Mouse (Mus musculus) CD4-positive, CD25-positive, alpha-beta regulatory T cell, adult 2 months (primary cell): ENCODE data around the gene Slc25a38.
A peak's percentile ranks its signal among the peaks of the same experiment; 100 is the strongest.

Experiments used
- DNase-seq: peaks from one replicate; pipeline ENCODE4 v3.0.0-alpha.2; 2012; ENCODE audit warnings: low read depth, low spot score

Gene Slc25a38

DNA sequence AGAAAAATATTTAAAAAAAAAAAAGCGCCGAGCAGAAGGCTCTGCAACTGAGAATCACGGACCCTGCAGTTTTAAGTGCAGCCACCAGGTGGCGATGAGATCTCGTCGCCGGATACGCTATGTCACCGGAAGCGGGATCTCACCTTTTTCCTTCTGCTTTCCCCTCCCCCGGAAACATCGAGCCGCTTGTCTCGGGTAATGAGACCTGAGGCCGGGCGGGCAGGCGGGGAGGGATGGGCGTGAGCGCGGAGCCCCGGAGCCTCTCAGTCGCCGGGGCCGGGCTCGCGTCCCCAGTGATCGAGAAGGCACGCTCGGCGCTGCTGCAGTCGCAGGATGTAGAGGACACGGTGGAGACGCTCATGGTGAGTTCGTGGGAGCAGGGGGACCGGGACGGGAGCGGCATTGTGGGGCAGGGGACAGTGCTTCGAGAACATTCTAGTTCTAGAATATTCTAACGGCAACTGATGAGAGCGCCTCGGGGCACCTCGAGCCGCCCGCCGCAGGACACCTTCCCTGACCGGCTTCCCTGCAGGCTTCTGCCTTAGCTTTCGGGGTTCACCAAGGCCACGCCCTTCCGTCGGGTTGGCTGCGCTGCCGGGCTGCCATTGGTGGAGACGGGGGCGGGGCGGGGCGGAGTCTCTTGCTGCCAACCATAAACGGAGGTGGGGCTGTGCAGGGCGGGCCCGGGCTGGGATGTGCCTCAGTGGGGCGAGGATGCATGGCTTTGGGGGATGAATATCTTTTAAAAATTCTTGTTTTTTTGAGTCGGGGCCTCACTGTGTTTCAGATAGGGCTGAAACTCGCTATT lies at the start of gene Slc25a38:
Gene Slc25a38, plus strand, starts transcription at position 164 of the 808 bp plus-strand sequence.
- DNase-seq = peak; percentile 97

DNA sequence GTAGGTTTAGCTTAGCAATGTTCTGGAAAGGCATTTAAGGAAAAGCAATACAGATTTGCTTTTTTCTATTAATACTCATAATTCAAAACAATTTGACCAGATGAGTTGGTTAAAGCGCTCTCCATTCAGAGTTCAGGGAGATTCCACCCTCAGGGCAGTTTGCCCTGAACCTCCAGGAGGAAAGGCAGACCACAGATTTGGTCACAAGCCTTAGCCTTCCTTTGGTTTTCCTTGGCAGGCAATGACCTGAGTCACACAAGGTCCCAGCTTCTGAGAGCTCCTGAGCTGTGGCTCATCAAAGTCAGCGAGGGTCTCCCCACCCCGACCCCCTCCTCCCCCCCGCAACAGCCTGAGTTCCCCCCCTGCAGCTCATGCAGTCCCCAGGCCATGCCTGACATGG lies 45.9 kb upstream of the Slc25a38 start:
- no peak for DNase-seq

DNA sequence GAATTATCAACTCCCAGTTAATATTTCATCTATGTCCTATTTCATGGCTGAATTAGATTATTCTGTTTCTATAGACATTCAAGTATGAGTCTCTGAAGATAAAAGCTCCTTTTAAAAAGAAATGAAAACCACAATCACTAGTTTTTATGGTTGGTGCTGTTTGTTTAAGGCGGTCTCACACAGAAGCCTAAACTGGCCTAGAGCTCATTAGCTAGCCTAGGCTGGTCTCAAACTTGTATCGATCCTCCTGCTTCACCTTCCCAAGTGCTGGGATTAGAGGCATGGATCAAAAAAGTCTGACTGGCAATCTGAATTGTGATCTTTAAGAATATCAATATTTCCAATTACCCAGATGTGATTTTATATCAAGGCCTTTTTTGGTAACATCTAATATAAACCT lies 42.6 kb upstream of the Slc25a38 start:
- DNase-seq = no peak

DNA sequence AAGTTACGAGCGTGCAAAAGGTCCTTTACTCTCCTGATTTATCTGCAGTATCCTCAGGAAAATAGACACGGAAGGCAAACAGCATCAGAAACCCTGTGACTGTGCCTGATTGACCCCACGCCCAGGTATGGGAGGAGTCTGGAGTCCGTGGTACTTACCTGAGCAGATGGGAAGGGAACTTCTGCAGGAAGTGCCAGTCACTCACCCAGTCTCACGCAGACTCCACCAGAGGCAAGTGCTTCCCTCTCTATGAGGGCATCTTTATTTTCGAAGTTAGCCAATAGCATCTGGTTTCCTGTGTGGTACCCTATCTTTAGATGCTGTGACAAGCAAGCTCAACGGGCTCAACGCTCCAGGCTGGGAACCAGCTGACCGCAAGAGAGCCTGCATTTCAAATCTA lies 42.1 kb upstream of the Slc25a38 start:
- DNase-seq = peak; percentile 39

DNA sequence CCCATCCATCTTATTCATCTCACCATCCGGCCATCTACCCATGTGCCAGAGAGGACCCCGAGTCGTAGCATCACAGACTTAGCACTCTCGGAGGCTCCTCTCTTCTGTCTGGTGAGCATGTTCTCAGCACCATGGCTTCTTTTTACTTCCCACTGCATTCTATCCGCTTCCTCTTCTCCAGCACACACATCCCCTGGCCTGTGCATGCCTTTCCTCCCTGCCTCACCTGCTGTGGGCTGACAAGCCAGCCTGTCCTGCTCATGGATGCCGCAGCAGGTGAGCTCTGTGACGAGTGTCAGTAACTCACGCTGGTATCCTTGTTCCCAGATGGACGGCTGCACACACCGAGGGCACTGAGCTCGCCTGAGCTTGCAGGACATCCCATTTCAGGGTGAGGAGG lies 40.4 kb upstream of the Slc25a38 start, which contains the start of gene Cx3cr1:
Gene Cx3cr1, minus strand, starts transcription at position 101 of the 400 bp plus-strand sequence.
- no peak for DNase-seq

DNA sequence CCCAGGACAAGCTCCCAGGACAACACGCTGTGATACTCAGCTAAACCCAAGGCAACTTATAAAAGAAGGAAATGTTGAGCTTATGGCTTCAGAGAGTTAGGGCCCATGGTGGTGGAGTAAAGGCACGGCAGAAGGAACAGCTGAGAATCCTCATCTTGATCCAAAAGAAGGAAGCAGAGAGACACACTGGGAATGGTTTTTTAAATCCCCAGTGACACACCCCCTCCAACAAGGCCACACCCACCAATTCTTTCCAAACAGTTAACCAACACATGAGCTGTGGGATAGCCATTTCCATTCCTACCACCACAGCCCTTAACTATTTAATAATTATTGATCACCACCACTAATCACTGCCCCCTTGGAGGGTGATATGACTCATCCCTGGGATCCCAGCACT lies 38.9 kb upstream of the Slc25a38 start:
- DNase-seq = no peak

DNA sequence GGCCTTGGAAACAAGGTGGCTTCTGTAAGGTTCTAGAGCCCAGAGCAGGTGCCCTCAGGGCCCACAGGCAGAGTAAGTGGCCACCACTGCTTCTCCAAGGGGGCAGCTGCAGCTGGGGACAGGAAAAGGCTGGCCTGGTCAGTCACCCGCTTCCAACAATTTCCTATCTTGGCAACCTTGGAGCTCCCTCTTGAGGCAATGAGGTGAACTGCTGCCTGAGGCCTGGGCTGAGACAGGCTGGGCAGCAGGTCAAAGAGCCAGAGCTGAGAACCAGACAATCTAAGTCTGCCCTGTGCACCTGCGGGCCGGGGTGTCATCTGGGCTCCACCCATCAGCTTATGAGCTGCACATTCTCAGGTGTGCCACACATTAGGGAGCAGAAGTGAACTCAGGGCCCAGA lies 37.0 kb upstream of the Slc25a38 start:
- DNase-seq = peak; percentile 76

DNA sequence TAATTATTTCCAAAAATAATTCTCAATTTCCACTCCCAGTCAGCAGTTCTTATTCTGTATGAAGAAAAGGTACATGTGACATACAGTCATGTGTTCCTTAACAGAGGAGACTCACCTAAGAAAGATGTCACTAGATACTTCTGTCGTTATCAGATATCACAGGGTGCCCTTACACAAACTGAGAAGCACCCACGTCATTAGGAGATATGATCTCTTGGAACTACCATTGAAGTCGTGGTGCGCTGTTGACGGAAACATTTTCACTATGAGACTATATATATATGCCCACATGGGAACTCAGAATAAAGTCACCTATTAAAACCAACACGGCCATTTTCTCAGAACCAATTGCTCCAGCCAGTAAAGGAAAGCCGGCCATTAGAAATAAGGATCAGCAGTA lies 35.7 kb upstream of the Slc25a38 start:
- peak; percentile 91 for DNase-seq

DNA sequence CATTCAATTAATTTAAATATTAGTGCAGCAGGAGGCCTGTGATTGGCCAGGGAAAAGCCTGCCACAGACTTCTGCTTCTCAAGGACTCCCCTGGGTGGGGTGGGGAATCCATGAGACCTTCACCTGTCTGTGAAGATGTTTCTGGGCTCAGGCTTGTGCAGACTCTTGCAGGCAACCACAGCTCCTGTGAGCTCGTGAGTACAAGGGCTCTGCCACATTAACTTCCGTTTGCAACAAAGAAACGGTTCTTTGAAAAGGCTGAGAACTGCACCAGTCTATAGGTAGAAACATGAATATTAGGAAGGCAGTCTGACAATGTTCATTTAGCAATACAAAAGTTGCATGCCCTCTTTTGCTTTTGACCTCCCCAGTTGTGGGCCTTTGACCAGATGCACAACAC lies 31.9 kb upstream of the Slc25a38 start:
- peak; percentile 64 for DNase-seq

DNA sequence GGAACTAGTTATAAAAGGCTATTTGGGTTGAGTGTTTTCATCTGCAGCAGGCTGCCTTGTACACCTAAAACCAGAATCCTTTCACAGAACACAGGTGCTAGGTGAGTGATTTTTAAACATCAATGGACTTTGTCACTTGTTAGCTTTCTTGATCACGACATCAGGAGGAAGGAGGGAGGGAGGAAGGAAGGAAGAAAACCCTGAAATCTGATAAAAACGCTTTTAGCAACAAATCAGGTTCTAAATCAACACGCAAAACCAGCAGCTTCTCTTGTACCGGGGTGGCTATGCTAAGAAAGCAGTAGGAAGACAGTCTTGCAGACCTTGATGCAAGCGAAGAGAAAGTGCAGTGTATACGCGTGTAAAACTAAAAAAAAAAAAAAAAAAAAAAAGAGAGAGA lies 30.3 kb upstream of the Slc25a38 start:
- peak; percentile 61 for DNase-seq

DNA sequence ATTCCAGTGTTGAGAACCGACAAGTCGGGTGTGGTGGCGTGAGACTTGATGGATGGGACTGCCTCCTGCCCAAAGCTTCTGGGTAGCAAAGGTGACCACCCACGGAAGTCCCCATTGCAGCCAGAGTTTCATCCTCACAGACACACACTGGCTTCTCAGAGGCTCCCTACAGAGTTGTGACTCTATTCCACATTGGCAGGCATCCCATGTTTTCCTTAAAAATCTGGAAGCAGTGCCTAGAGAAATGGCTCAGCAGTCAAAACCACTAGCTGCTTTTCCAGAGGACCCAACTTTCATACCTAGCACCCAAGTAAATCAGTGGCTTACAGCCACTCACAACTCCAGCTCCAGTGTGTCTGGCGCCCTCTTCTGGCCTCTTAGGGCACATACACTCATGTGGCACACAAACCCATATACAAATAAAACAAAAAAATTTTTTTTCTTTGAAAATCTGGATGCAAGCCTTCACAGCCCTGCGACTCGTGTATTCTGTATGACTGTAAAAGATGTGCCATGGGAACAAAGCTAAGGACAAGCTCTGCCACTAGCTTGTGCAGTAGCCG lies 29.5 kb upstream of the Slc25a38 start:
- DNase-seq = peak; percentile 48

DNA sequence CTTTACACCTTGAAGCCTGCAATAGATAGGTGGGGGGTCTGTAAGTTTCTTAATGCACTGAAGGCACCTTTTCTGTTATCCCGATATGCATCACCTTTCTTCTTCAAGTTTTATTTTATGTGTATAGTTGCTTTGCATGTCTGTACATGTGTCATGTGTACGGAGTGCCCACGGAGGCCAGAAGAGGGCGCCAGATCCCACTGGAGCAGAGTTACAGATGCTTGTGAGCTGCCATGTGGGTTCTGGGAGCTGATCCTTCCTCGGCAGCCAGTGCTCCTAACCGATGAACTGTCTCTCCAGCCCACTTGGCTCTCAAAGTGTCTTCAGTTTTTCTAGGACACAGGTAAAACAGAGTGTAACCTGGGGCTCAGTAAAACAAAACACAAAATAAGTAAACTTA lies 28.9 kb upstream of the Slc25a38 start:
- DNase-seq = peak; percentile 67

DNA sequence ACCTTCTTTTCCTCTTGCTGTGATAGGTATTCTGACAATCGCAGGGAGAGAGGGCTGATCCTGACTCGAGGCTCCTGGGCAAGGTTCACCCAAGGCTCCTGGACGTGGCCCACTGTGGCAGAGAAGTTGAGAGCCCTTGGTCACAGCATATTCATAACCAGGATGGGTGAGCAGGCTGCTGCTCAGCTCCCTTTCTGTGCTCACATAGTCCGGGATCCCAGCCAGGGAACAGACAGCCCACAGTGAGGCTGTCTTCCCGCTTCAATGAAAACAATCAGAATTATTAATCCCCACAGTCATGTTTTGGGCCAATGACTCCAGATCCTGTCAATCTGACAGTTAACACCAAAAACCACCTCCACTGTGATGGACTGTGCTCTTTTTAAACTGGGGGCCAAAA lies 28.2 kb upstream of the Slc25a38 start:
- no peak for DNase-seq

DNA sequence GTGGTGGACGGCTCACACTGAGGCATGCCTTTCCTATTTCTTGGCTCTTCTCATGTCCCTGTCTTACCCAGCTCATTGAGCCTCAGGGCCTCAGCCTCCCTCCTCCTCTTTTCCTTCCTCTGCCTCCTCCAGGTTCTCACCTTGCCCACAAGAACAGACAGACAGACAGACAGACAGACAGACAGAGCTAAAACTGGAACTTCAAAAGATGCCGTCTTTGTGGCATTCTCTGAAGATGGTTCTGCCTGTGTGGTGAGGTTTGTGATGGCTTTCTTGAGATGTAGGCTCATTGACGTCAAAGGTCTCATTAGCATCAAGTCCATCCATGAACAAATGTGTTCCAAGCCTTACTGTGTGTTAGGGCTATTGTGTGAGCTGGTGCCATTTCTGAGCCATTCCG lies 27.5 kb upstream of the Slc25a38 start:
- peak; percentile 71 for DNase-seq

DNA sequence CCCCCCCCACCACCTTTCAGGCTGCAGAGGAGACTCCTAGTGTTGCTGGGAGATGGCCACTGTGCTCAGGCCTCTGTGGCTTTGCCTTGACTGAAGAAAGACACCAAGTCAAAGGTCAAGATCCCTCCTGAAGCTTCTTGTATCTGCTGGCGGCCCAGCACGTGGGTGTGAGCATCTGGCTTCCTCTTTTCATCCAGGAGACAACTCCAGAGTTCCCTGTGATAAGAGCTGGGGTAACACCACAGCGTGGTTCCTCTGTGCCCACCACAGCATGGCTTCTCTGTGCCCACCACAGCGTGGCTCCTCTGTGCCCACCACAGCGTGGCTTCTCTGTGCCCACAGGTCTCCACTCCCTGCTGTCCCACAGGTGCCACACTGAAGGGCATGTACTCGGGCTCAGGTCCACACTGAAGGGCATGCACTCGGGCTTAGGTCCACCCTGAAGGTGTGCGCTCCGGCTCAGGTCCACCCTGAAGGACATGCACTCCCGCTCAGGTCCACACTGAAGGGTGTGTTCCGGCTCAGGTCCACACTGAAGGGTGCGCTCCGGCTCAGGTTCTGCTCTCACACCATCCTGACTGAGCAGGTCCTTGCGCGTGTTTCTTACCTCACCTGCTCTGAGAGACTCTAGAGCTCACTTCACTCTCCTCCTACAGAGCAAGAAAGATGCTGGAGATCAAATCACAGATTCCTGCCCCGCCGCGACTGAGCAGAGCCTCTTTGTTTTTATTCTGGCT lies 26.8 kb upstream of the Slc25a38 start:
- no peak for DNase-seq

DNA sequence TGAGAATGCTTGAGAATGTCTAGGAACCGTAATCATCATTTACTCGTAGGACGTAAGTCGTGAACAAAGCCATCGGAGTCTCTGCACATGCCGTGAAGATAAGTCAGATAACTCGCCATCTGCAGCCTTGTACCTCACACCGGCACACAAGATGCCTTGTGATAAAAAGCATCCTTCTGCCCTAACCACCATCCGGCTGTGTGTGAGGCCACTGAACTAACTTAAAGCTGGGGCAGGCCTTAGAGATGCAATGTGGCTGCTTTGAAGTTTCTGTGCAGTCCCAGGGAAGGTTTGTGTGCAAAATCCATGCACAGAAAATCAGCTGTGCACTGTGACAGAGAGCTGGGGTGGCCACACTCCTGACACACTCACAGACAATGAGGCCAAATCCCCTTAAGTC lies 25.8 kb upstream of the Slc25a38 start:
- peak; percentile 63 for DNase-seq

DNA sequence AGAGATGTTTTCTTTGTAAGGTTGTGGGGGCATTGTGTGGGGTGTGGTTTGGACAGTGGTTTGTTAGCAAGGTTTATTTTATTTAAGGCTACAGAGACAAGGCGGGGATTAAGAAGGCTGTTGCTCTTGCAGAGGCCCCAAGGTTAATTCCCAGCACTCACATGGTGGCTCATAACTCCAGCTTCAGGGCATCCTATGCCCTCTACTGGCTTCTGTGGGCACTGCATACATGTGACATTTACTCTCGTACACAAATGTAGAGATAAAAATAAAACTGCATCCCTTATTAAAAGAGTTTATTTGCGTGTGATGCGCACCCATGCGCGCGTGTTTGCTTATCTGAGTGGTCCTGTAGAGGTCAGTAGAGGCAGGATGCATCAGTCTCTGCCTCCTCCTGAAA lies 21.0 kb upstream of the Slc25a38 start:
- no peak for DNase-seq

DNA sequence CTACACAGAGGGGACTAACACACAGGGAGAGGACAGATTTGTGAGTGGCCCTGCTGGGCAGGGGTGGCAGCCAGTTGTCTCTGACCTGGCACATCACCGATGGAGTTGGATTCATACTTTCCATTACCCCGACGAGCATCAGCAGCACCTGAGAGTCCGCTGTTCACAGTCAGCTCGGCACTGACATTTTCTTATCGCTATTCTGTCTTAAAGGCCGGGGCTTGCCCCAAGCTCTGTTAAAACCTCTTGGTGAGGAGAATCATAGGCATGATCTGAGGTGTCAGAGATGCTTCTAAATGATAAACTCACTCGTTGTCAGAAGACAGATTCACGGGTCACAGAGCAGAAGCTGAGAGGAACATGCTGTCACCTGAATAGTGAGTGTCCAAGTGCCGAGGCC lies 19.1 kb upstream of the Slc25a38 start:
- peak; percentile 77 for DNase-seq

DNA sequence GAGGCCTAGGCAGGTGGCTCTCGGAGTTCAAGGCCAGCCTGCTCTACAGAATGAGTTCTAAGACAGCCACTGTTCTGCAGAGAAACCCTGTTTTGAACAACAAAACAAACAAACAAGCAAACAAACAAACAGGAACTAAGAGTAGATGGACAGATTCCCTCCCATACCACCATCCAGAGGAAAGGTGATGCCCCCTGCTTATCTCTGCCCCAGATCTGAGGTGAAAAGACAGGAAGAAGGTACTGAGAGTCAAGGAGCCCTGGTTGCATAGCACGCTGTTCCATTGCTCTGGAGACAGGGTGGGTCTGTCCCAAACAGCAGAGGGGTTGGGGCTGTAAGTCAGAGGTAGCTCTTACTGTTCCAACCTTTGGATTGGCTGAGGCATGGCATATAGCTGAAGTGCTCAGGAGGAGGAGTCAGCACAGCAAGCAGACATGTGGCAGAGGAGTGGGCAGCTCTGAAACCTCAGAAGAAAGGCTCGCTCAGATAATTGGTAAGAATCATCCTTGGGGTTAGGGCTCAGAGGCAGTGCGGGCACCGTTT lies 18.4 kb upstream of the Slc25a38 start, which contains the start of gene Ccr8:
Gene Ccr8, plus strand, starts transcription at position 419 of the 543 bp plus-strand sequence.
- DNase-seq = peak; percentile 78

DNA sequence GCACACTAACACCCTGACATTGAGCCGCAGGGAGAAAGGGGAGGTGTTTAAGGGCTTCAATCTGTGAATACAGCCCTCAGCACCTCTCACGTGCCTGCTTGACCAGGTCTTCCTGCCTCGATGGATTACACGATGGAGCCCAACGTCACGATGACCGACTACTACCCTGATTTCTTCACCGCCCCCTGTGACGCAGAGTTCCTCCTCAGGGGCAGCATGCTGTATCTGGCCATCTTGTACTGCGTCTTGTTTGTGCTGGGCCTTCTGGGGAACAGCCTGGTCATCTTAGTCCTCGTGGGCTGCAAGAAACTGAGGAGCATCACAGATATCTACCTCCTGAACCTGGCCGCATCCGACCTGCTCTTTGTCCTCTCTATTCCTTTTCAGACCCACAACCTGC lies 16.5 kb upstream of the Slc25a38 start:
- no peak for DNase-seq

DNA sequence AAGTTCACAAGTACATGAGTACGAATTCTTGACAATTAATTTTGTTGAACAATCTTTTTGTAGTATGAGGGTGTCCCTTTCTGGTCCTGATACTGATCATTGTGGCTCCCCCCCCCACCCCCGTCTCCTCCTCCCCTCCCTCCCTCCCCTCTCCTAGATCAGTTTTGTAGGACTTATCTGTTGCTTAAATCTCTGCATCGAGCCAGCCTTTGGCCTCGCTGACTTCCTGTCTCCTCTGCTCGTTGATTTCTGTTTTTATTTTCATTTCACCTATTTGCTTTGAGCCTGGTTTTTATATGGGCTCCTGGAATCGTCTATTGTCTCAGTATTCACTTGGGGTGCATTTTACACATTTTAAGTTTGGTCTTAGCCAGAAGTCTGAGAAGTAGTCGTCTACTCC lies 14.3 kb upstream of the Slc25a38 start:
- peak; percentile 74 for DNase-seq

DNA sequence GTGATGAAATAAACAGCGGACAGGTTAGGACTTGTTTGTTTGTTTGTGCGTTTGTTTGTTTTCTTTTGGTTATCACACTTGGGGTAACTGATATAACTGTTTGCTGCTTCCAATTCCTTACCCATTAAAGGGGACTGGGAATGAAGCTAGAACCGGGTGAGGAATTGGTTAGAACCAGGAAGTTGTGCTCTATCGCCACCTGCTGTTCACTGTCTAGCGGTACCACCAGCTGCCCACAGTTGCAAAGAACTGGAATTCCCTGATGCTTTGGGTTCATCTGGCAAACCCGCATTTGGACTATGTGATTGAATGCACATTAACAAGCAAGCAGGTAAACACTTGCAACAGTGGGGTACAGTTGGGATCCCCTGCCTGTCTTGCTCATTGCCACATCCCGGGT lies 11.5 kb upstream of the Slc25a38 start:
- DNase-seq = peak; percentile 85
